Mouse (Mus musculus) embryo, embryonic 10 days (tissue): Measurements from ENCODE around the gene Ptpn23.
"Not testable (repeated sequence)": the region's sequence is repeated elsewhere in the genome, so short reads cannot be mapped to it uniquely, and the experiment has no call there.

Experiments used
- DNase-seq: peaks from one replicate; pipeline ENCODE4 v3.0.0-alpha.2; 2015; ENCODE audit warnings: low spot score

Ptpn23 gene

GRCm38 (mm10) chr9:110384369-110384929 is 23.6 kb downstream of the Ptpn23 start:
- no peak for DNase-seq

- DNase-seq, result no peak
Measured at GRCm38 (mm10) chr9:110381292-110381691, 26.7 kb downstream of the Ptpn23 start.

- DNase-seq, result peak; percentile 35
Measured at GRCm38 (mm10) chr9:110380662-110381061, 27.4 kb downstream of the Ptpn23 start.

GRCm38 (mm10) chr9:110379361-110379760 is 28.7 kb downstream of the Ptpn23 start:
- DNase-seq, result no peak

GRCm38 (mm10) chr9:110377655-110378054 is 30.4 kb downstream of the Ptpn23 start:
- DNase-seq, result not testable (repeated sequence)

- no peak for DNase-seq
Measured at GRCm38 (mm10) chr9:110375668-110376067, 32.3 kb downstream of the Ptpn23 start.

- DNase-seq, result no peak
Measured at GRCm38 (mm10) chr9:110373871-110374270, 34.1 kb downstream of the Ptpn23 start.

- DNase-seq, result no peak
Measured at GRCm38 (mm10) chr9:110369860-110370259, 38.2 kb downstream of the Ptpn23 start.

- no peak for DNase-seq
Measured at GRCm38 (mm10) chr9:110366746-110367145, 41.3 kb downstream of the Ptpn23 start.

- no peak for DNase-seq
Measured at GRCm38 (mm10) chr9:110362337-110362736, 45.7 kb downstream of the Ptpn23 start.

GRCm38 (mm10) chr9:110361299-110361698 is 46.7 kb downstream of the Ptpn23 start:
- DNase-seq, result no peak

GRCm38 (mm10) chr9:110358341-110358740 is 49.7 kb downstream of the Ptpn23 start:
- no peak for DNase-seq

- no peak for DNase-seq
Measured at GRCm38 (mm10) chr9:110351932-110352632, 55.9 kb downstream of the Ptpn23 start.

- DNase-seq, result no peak
Measured at GRCm38 (mm10) chr9:110351350-110351749, 56.7 kb downstream of the Ptpn23 start.

- no peak for DNase-seq
Measured at GRCm38 (mm10) chr9:110350612-110351011, 57.4 kb downstream of the Ptpn23 start.

- DNase-seq, result no peak
Measured at GRCm38 (mm10) chr9:110350188-110350587, 57.8 kb downstream of the Ptpn23 start.

GRCm38 (mm10) chr9:110348899-110349298 is 59.1 kb downstream of the Ptpn23 start:
- DNase-seq, result no peak

- DNase-seq, result no peak
Measured at GRCm38 (mm10) chr9:110345057-110345739, 62.8 kb downstream of the Ptpn23 start.

- DNase-seq, result no peak
Measured at GRCm38 (mm10) chr9:110343805-110344204, 64.2 kb downstream of the Ptpn23 start.

- no peak for DNase-seq
Measured at GRCm38 (mm10) chr9:110342008-110342407, 66.0 kb downstream of the Ptpn23 start.

GRCm38 (mm10) chr9:110340037-110340750 is 67.8 kb downstream of the Ptpn23 start:
- no peak for DNase-seq
